Mouse (Mus musculus): Measurements from ENCODE around the gene Hjurp. TPM values are rescaled to one million over a fixed set of nuclear protein-coding genes. Genes with fewer than 3 reads are reported as not detected.

Hjurp gene
- total RNA-seq, 1 experiment from 2014 or later = 80.5 TPM

DNA sequence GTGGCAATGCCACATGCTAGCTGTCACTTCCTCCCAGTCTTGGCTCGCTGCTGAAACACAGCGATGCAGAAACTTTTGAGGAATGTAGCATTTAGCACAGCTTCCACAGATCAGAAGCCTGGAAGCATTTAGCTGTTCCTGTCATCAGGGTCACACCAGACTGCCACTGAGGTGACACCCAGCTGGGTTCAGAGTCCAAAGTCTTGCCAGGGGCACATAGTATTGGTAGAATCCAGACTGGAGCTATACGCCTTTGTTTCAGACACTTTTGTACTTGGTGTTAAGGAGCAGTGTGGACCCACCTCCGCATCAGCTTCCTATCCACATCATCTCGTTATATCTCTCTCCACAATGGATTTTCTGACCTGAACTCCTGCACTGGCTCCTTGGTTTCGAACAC, 23.9 kb downstream of the Hjurp start:
- peak; percentile 3; the same call in 1 of the 2 replicates for ATAC-seq (ENCODE audit: extremely low read depth, insufficient number of reproducible peaks, low FRiP score, poor library complexity, severe bottlenecking)

DNA sequence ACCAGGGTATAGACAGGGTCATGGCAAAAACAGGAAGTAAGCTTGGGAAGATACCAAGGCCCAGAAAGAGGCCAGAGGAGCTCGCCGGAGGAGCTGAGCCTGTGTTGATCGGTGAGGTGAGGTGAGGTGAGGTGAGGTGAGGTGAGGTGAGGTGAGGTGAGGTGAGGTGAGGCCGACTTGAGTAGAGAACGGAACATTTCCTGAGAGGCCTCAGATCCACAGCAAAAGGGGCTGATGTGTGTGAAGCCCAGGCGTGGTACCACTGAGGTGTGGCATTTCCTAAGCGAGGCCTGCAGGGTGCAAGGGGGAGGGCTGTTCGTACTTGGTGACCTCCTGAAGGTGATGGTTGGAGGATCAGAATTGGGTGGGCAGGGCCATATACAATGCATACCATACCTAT, 24.3 kb downstream of the Hjurp start:
- ATAC-seq (ENCODE audit: extremely low read depth, insufficient number of reproducible peaks, low FRiP score, poor library complexity, severe bottlenecking) = peak; percentile 4

DNA sequence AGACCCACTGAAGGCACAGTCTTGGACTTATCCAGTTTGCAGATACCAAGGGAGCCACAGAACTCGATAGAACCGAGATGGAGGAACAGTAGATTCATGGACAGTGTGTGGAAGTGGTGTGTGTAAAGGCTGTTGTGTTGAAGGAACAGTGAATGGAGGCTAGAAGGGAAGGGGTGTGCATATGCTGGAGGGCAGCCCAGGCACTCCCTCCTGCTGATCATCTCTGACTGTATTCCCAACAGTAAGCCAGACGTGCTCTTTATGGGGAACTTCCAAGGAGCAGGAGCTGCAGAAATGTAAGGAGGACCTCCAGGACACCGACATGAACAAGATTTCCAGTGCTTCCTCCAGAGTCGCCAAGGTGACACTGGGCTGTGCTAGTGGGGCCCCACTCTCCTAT, 27.4 kb downstream of the Hjurp start:
- ATAC-seq (ENCODE audit: extremely low read depth, insufficient number of reproducible peaks, low FRiP score, poor library complexity, severe bottlenecking) = no peak

DNA sequence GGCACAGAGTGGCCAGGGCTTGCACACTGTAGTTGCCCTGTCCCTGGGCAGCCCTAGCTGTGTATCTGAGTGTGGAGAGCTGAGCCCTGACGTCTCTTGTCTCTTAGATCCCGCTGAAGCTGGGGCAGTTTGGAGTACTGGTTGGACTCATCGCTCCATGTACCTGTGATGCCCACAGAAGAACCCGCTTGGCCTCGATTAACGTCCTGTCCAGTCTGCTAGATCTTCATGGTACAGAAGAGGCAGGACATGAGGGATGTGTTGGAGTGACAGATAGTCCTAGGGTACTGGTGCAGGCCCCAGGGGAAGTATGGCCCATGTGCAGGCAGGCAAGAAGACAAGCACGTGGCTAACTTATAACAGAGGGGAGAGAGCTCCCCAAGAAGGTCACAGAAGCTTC, 27.8 kb downstream of the Hjurp start:
- ATAC-seq (ENCODE audit: extremely low read depth, insufficient number of reproducible peaks, low FRiP score, poor library complexity, severe bottlenecking) = no peak

DNA sequence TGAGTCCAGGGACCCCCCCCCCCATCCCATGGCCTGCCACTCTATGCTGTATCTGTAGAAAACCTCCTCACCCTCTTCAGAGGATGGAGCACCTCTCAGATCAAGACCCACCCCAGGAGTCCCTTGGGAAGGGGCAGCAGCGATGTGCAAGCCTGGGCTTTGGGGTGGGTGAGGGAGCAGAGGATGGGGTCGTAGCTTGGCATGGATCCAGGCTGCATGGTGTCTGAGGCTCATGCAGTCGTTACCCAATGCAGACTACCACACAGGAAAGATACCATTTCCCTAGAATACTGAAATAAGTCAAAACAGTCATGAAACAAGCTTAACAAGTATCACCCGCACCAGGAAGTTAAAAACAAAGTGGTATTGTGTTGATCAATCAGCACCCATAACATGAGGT, 28.8 kb downstream of the Hjurp start:
- no peak for ATAC-seq (ENCODE audit: extremely low read depth, insufficient number of reproducible peaks, low FRiP score, poor library complexity, severe bottlenecking)

DNA sequence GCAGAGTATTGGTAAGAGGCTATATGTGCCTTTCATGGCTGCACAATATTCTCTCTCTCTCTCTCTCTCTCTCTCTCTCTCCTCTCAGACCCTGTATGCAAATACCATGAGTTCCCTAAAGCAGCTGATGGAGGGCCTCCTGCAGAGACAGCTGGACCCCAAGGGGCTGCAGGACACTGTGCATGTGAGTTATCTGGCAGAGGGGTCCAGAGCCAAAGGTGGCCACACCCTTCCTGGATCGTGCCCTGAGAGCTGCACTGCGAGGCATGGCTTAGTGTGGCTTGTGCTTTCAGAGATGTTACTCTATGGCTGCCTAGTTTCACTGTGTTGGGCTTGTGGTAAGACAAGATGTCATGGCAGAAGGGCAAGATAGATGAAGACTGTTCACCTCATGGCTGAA, 29.8 kb downstream of the Hjurp start:
- no peak for ATAC-seq (ENCODE audit: extremely low read depth, insufficient number of reproducible peaks, low FRiP score, poor library complexity, severe bottlenecking)

- ATAC-seq (ENCODE audit: extremely low read depth, insufficient number of reproducible peaks, low FRiP score, poor library complexity, severe bottlenecking) = no peak
Observed at GRCm38 (mm10) chr1:88246386-88246785, 31.0 kb downstream of the Hjurp start.

DNA sequence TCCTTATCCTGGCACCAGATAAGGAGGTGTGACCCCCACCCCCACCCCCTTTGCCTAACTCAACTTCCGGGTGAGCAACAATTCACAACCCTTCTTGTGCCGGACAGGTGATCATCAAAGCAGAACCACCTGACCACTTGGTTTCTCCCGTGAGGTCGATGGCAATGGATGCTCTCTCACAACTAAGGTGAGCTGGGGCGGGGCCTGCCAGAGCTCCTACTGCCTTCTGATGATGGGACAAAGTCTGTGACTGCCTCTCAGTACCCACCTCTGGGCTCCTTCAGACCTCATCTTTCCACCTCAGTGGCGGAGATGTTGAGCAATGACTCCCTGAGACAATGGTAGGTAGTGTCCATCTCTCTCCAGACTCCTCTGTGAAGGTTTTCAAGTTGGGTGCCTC, 31.6 kb downstream of the Hjurp start:
- ATAC-seq (ENCODE audit: extremely low read depth, insufficient number of reproducible peaks, low FRiP score, poor library complexity, severe bottlenecking) = no peak

DNA sequence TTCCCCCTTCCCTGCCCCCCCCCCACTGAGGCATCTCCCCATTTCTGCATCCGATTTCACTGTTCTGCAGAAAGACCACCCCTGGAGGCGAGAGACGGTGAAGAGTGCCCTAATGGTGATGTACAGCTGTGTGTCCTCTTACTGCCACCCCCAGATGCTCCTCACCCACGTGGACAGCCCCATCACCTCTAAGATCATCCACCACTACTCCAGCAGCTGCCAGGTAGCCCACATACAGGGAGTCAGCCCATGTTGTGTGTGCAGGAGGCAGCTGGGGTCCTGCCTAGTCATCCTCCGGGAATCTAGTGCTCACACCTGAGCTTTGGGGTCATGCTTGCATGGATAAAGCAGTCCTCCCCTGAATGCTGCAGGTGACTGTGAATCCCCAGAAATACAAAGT, 33.6 kb downstream of the Hjurp start:
- ATAC-seq (ENCODE audit: extremely low read depth, insufficient number of reproducible peaks, low FRiP score, poor library complexity, severe bottlenecking) = no peak

DNA sequence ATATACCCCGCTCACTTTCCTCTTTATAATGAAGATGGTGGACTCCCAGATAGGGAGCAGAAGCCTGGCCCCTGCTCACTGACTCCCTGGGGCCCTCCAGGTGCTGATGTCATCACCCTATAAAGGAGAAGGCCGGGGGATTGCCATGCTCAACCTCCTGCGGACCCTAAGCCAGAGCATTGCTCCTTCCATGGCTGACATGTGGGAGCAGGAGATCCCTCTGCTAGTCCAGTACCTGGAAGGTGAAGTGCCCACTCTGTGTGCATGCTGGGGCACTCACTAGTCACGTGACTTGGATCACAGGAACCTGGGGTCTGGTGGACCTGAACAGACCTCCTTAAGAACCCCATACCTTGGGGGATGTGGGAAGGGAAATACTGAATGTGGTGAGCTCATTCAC, 36.9 kb downstream of the Hjurp start:
- ATAC-seq (ENCODE audit: extremely low read depth, insufficient number of reproducible peaks, low FRiP score, poor library complexity, severe bottlenecking) = no peak

DNA sequence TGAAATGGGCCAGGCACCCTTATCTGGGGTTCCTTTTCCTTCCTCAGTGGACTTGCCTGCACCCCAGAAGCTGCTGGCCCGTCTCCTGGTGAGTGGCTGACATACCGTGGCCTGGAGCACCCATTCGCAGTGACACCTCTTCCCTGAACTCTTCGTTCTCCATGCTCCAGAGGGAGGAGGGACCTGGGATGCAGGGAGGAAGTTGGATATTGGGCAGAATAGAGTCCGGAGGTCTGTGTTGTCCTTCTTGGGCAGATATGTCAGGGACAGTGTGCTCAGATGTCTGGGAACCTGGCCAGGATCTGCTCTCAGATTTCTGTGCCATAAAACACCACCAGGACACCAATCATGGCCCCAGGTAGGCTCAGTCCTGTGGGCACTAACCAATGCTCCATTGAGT, 37.4 kb downstream of the Hjurp start:
- ATAC-seq (ENCODE audit: extremely low read depth, insufficient number of reproducible peaks, low FRiP score, poor library complexity, severe bottlenecking) = no peak

- no peak for ATAC-seq (ENCODE audit: extremely low read depth, insufficient number of reproducible peaks, low FRiP score, poor library complexity, severe bottlenecking)
Observed at GRCm38 (mm10) chr1:88238771-88239170, 38.7 kb downstream of the Hjurp start.

DNA sequence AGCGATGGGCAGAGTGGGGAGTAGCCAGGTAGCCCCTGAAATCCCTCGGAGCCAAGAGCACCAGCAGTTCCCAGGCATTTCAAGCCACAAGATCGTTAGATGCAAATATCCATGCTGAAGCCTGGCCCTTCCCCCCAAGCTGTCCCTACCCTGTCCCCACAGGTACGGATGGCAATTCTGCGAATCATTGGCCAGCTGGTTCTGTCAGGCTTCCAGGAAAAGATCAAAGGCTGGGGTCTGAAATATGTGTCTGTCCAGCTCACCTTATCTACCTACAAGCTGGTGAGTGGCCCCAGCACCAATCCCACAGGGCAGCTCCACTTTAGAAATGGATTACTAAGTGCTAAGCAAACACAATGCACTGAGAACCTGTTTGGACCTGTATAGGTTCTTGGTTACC, 40.1 kb downstream of the Hjurp start:
- no peak for ATAC-seq (ENCODE audit: extremely low read depth, insufficient number of reproducible peaks, low FRiP score, poor library complexity, severe bottlenecking)

- ATAC-seq (ENCODE audit: extremely low read depth, insufficient number of reproducible peaks, low FRiP score, poor library complexity, severe bottlenecking) = no peak
Observed at GRCm38 (mm10) chr1:88235894-88236415, 41.5 kb downstream of the Hjurp start.

DNA sequence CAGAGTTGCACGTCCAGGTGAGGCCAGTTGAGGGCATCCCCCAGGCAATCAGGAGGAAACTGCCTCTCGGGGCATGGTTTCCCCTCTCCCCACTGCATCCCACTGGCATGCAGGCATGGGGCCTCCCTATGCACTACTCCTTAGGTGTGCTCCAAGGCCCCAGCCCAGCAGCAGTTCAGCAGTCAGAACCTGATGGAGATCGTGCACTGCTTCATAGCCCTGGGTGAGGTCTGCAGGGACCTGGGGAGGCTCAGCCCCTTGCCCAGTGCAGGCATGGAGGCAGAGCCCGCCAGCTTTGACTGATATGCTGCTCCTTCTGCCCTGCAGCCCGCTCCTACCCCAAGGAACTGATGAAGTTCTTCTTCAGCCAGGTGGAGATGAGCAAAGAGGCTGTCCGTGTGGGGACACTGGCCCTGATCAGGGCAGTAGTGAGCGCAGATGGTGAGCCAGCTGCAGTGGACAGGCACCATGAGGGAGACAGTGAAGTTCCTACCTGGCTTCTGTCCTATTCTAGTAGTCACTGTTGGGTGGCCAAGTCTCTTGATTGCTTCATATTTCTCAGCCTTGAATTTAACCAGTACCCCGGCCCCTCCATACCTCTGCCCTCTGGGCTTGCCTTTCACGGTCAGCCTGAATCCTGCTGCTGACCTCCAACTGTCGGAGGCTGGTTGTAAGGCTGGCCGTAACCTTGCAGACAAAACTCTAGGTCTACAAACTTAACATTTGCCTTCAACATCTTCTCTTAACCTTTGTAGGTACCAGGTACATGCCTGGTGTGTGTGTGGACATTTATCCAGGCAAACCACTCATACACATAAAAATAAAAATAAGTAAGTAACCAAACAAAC, 42.2 kb downstream of the Hjurp start:
- ATAC-seq (ENCODE audit: extremely low read depth, insufficient number of reproducible peaks, low FRiP score, poor library complexity, severe bottlenecking) = no peak

GRCm38 (mm10) chr1:88234646-88235045, 42.8 kb downstream of the Hjurp start:
- ATAC-seq (ENCODE audit: extremely low read depth, insufficient number of reproducible peaks, low FRiP score, poor library complexity, severe bottlenecking) = no peak

- ATAC-seq (ENCODE audit: extremely low read depth, insufficient number of reproducible peaks, low FRiP score, poor library complexity, severe bottlenecking) = no peak
Observed at GRCm38 (mm10) chr1:88234248-88234610, 43.2 kb downstream of the Hjurp start.

- no peak for ATAC-seq (ENCODE audit: extremely low read depth, insufficient number of reproducible peaks, low FRiP score, poor library complexity, severe bottlenecking)
Observed at GRCm38 (mm10) chr1:88233421-88234247, 43.8 kb downstream of the Hjurp start.

DNA sequence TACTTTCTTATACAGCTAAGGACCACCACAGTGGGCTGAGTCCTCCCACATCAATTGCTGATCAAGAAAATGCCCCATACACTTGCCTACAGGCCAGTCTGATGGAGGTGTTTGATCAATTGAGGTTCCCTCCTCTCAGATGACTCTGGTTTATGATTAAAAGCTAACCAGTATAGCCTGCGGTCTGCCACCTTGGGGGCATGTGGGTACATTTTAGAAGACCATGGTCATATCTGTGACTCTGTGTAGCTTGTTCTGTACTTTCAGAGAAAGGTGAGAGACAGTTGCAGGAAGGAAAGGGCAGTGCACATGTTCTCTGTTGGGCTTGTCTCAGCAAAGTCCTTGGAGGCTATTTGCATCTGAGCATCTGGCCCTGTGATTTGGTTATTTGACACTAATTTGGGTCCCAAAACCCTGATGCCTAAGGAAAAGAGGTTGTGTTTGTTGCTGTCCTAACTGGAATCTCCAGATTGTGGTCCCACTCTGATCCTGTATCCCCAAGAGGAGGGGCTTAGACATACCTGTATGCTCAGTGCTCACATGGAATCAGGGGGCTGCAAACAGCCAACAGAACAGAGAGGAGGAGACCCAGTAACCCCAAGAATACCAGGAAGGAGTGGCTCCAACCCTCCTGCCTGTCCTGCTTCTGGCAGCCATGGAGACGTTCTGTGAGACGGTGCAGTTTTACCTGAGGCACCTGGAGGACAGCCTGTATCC, 44.6 kb downstream of the Hjurp start:
- ATAC-seq (ENCODE audit: extremely low read depth, insufficient number of reproducible peaks, low FRiP score, poor library complexity, severe bottlenecking) = no peak

Data from neutrophil, adult 5-6 weeks (primary cell).